Mouse (Mus musculus): ENCODE results near the gene Myl7.

- no peak for TF ChIP-seq CTCF (IDR thresholded peaks at IDR 0.05; ENCODE audit: insufficient read depth, low read length)
- no peak for TF ChIP-seq POLR2A (IDR thresholded peaks at IDR 0.05; ENCODE audit: borderline replicate concordance, extremely low read depth, low read depth, low read length)
These were observed 743 bp downstream of the Myl7 start for GRCm38 (mm10) chr11:5897839-5898238.

All from lung, adult 2 months (tissue).